Mouse (Mus musculus): ENCODE measurements at regions not wholly inside any gene's neighbourhood (a gene's known extent, or its start where the extent isn't known, plus 50 kb on each side); places are given as distances from the start of the nearest gene placed in this dataset.

- H3K9me3 ChIP-seq (replicated peaks), result peaks cover 39% of the 10 kb centered on the region
Measured at GRCm38 (mm10) chr7:129978576-129978975, 386.9 kb downstream of the Wdr11 start.

GRCm38 (mm10) chr7:129979337-129979736 lies 387.7 kb downstream of the Wdr11 start:
- no peak for DNase-seq (ENCODE audit: low spot score)
- Histone ChIP-seq H3K36me3 (replicated peaks) (no peaks in the 10 kb centered on the region), H3K9me3 (replicated peaks) (peaks cover 39% of the 10 kb centered on the region), H3K27me3 (ENCODE audit: insufficient read depth, low read length) (no peaks in the 10 kb centered on the region), H3K4me3 (ENCODE audit: low read depth, low read length) (no peak overlapping the region), H3K4me1 (ENCODE audit: insufficient read depth, low read depth, low read length) (no peaks in the 10 kb centered on the region)
- no peak for ATAC-seq (ENCODE audit: extremely low read depth, insufficient number of reproducible peaks, low FRiP score, poor library complexity, severe bottlenecking)
- no peak for TF ChIP-seq GATA2 (IDR thresholded peaks at IDR 0.05; ENCODE audit: borderline replicate concordance, low read depth, low read length)
- TF ChIP-seq GATA1 (IDR thresholded peaks at IDR 0.05; ENCODE audit: borderline replicate concordance, low read length), result no peak
- no peak for TF ChIP-seq POLR2AphosphoS5 (IDR thresholded peaks at IDR 0.05; ENCODE audit: insufficient replicate concordance, low read depth, low read length)
- no peak for TF ChIP-seq CTCF (IDR thresholded peaks at IDR 0.05; ENCODE audit: low read depth, low read length)
- no peak for TF ChIP-seq TAL1 (conservative IDR thresholded peaks at IDR 0.05; ENCODE audit: low read depth, low read length)

More at GRCm38 (mm10) chr7:129978576-129978975, 386.9 kb downstream of the Wdr11 start:
- TF ChIP-seq POLR2AphosphoS5 (IDR thresholded peaks at IDR 0.05; ENCODE audit: insufficient replicate concordance, low read depth, low read length) (no peak), GATA1 (IDR thresholded peaks at IDR 0.05; ENCODE audit: borderline replicate concordance, low read length) (no peak), TAL1 (conservative IDR thresholded peaks at IDR 0.05; ENCODE audit: low read depth, low read length) (no peak)
- Histone ChIP-seq H3K27me3 (ENCODE audit: insufficient read depth, low read length) (no peaks in the 10 kb centered on the region), H3K4me1 (ENCODE audit: insufficient read depth, low read depth, low read length) (no peaks in the 10 kb centered on the region), H3K4me3 (ENCODE audit: low read depth, low read length) (no peak overlapping the region), H3K36me3 (replicated peaks) (no peaks in the 10 kb centered on the region)
- ATAC-seq (ENCODE audit: extremely low read depth, insufficient number of reproducible peaks, low FRiP score, poor library complexity, severe bottlenecking), result no peak
- no peak for DNase-seq (ENCODE audit: low spot score)

DNA sequence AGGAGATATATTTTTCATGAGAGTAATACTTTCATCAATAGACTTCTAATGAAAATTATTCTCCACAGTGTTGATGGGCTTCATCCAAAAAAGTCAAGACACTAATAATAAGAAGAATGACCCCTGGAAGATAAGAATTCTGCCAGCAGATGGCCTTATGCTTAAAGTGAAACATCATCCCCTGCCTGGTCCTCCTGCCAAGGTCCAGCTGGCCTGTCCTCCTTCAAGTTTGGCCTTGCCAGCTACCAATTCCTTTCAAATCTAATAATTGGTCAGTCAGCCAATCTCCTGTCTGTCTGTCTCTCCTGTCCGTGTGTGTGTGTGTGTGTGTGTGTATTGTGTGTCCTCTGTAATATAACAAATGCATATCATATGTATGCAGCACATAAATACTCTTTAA lies 388.8 kb downstream of the Wdr11 start:
- no peaks in the 10 kb centered on the region for H3K27me3 ChIP-seq (ENCODE audit: insufficient read depth, low read length)

DNA sequence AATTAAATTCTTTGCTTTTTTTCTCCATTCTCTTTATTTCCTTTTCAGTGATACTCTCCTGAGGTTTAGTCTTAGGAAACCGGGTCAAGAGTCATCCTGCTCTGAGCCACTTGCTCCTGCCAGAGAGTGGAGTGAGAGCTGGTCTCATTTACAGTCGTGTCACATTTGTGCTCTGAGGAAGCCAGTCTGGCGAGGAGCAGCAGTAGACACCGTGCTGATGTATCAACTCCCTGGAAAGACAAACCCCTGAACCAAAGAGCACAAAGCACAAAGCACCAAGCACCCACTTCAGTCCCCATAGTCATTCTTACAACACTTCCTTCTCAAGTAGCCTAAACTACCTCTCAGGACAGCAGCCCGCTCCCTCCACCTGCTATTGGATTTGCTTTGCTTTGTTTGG lies 390.7 kb downstream of the Wdr11 start:
- TF ChIP-seq GATA1 (IDR thresholded peaks at IDR 0.05; ENCODE audit: borderline replicate concordance, low read length) (no peak), POLR2AphosphoS5 (IDR thresholded peaks at IDR 0.05; ENCODE audit: insufficient replicate concordance, low read depth, low read length) (no peak), CTCF (IDR thresholded peaks at IDR 0.05; ENCODE audit: low read depth, low read length) (no peak), GATA2 (IDR thresholded peaks at IDR 0.05; ENCODE audit: borderline replicate concordance, low read depth, low read length) (no peak), TAL1 (conservative IDR thresholded peaks at IDR 0.05; ENCODE audit: low read depth, low read length) (no peak)
- H3K27me3 ChIP-seq (ENCODE audit: insufficient read depth, low read length), result no peaks in the 10 kb centered on the region
- H3K4me3 ChIP-seq (ENCODE audit: low read depth, low read length), result no peak overlapping the region
- ATAC-seq (ENCODE audit: extremely low read depth, insufficient number of reproducible peaks, low FRiP score, poor library complexity, severe bottlenecking), result no peak
- H3K36me3 ChIP-seq (replicated peaks), result no peaks in the 10 kb centered on the region
- no peaks in the 10 kb centered on the region for H3K4me1 ChIP-seq (ENCODE audit: insufficient read depth, low read depth, low read length)
- H3K9me3 ChIP-seq (replicated peaks), result peaks cover 40% of the 10 kb centered on the region
- DNase-seq (ENCODE audit: low spot score), result no peak

More for the DNA sequence above, 388.8 kb downstream of the Wdr11 start:
- peaks cover 38% of the 10 kb centered on the region for H3K9me3 ChIP-seq (replicated peaks)
- no peaks in the 10 kb centered on the region for H3K36me3 ChIP-seq (replicated peaks)
- TF ChIP-seq TAL1 (conservative IDR thresholded peaks at IDR 0.05; ENCODE audit: low read depth, low read length) (no peak), GATA1 (IDR thresholded peaks at IDR 0.05; ENCODE audit: borderline replicate concordance, low read length) (no peak), GATA2 (IDR thresholded peaks at IDR 0.05; ENCODE audit: borderline replicate concordance, low read depth, low read length) (no peak), CTCF (IDR thresholded peaks at IDR 0.05; ENCODE audit: low read depth, low read length) (no peak), POLR2AphosphoS5 (IDR thresholded peaks at IDR 0.05; ENCODE audit: insufficient replicate concordance, low read depth, low read length) (no peak)
- H3K4me1 ChIP-seq (ENCODE audit: insufficient read depth, low read depth, low read length), result no peaks in the 10 kb centered on the region
- ATAC-seq (ENCODE audit: extremely low read depth, insufficient number of reproducible peaks, low FRiP score, poor library complexity, severe bottlenecking), result no peak
- H3K4me3 ChIP-seq (ENCODE audit: low read depth, low read length), result no peak overlapping the region
- no peak for DNase-seq (ENCODE audit: low spot score)

DNA sequence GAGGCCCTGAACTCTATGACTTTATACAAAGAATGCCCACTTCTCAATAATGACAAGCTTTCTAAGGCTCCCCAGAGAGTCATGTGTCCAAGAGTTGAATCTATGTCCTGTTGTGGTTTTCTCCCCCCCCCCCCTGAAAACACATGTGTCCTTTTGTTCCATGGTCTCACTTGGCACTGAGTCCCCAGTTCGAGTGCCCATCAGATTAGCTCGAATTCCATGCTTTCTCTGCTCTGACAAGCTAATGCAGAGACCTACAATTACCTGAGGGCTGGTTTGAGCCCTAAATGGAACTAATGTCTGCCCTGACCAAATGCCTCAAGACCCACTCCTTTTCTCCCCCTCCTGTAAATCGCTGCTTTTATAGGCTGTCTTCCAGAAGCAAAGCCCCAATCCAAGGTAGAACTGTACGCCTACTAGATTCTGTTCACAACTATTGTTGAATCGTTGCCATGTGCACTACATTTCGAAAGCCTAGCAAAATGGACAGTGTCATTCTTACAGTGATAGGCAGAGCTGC lies 392.0 kb downstream of the Wdr11 start:
- no peaks in the 10 kb centered on the region for H3K4me1 ChIP-seq (ENCODE audit: insufficient read depth, low read depth, low read length)
- H3K9me3 ChIP-seq (replicated peaks), result peaks cover 49% of the 10 kb centered on the region
- H3K4me3 ChIP-seq (ENCODE audit: low read depth, low read length), result no peak overlapping the region
- no peaks in the 10 kb centered on the region for H3K36me3 ChIP-seq (replicated peaks)
- ATAC-seq (ENCODE audit: extremely low read depth, insufficient number of reproducible peaks, low FRiP score, poor library complexity, severe bottlenecking), result no peak
- TF ChIP-seq GATA2 (IDR thresholded peaks at IDR 0.05; ENCODE audit: borderline replicate concordance, low read depth, low read length) (no peak), GATA1 (IDR thresholded peaks at IDR 0.05; ENCODE audit: borderline replicate concordance, low read length) (no peak), TAL1 (conservative IDR thresholded peaks at IDR 0.05; ENCODE audit: low read depth, low read length) (no peak), CTCF (IDR thresholded peaks at IDR 0.05; ENCODE audit: low read depth, low read length) (no peak), POLR2AphosphoS5 (IDR thresholded peaks at IDR 0.05; ENCODE audit: insufficient replicate concordance, low read depth, low read length) (no peak)
- DNase-seq (ENCODE audit: low spot score), result no peak
- H3K27me3 ChIP-seq (ENCODE audit: insufficient read depth, low read length), result no peaks in the 10 kb centered on the region

DNA sequence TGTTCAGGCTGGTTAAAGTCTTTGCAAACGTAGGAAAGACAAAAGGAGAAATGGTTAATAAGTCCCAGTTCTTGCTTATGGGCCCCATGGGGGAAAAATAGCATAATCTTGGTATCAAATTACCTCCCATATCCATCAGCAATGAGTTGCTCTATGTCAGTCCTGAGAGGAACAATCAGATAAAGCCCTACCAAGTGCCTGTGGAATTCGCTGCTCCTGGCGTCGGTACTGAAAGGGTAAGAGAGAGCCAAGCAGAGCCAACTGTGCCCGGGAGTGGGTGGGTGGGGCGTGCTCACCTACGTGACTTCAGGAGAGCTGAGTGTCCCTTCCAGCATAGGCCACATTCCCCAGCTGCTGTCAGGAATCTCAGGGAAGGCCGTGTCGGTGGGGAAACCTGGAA lies 392.7 kb downstream of the Wdr11 start:
- Histone ChIP-seq H3K36me3 (replicated peaks) (no peaks in the 10 kb centered on the region), H3K9me3 (replicated peaks) (peaks cover 52% of the 10 kb centered on the region), H3K4me1 (ENCODE audit: insufficient read depth, low read depth, low read length) (no peaks in the 10 kb centered on the region), H3K4me3 (ENCODE audit: low read depth, low read length) (no peak overlapping the region), H3K27me3 (ENCODE audit: insufficient read depth, low read length) (no peaks in the 10 kb centered on the region)
- no peak for TF ChIP-seq GATA2 (IDR thresholded peaks at IDR 0.05; ENCODE audit: borderline replicate concordance, low read depth, low read length)
- no peak for TF ChIP-seq POLR2AphosphoS5 (IDR thresholded peaks at IDR 0.05; ENCODE audit: insufficient replicate concordance, low read depth, low read length)
- TF ChIP-seq CTCF (IDR thresholded peaks at IDR 0.05; ENCODE audit: low read depth, low read length), result no peak
- no peak for TF ChIP-seq TAL1 (conservative IDR thresholded peaks at IDR 0.05; ENCODE audit: low read depth, low read length)
- TF ChIP-seq GATA1 (IDR thresholded peaks at IDR 0.05; ENCODE audit: borderline replicate concordance, low read length), result no peak
- DNase-seq (ENCODE audit: low spot score) (no peak), ATAC-seq (ENCODE audit: extremely low read depth, insufficient number of reproducible peaks, low FRiP score, poor library complexity, severe bottlenecking) (no peak)

Measured in G1E (cell line).